In the genomic region with DNA sequence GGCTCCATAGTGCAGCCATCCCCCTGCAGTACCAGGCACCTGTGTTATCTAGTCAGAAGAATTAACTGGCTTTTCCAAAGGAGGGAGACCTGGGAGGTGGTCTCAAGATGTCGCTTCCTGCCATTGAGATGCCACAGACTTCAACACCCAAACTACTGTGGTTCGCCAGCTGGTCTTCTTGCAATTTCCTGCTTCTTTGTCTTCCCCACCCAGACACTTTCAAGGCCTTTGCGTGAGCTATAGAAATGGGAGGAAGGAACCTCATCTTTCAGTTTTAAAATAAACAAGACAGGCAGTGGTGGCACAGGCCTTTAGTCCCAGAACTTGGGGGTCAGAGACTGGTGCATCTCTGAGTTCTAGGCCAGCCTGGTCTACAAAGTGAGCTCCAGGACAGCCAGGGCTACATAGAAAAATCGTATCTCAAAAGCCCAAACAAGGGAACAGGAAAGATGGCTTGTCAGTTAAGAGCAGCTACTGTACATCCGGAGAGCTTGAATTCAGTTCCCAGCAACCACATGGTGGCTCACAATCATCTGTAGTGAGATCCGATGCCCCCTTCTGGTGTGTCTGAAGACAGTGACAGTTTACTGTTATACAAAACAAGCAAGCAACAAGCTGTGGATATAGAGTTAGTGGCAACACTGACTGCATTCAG, we compare ENCODE assay signal across 10 mouse cellular contexts. TPM values are rescaled to one million over a fixed set of nuclear protein-coding genes. Genes with fewer than 3 reads are reported as not detected.
DNase-seq lines count a peak whose midpoint lies in the region; ATAC-seq and TF ChIP-seq lines count a peak whose summit lies in the region.
"Had no signal": no experiment of that assay in that cellular context is flagged by ENCODE, and none has a peak within 500 bp of the region (broad histone marks: within the 10 kb centered on the region; RNA-seq: fewer than 3 reads in every experiment).

No protein-coding gene starts in this region.

- H3K4me2 ChIP-seq in heart, embryonic 15.5 days: no peak overlapping the region
- H3K4me2 ChIP-seq in heart, embryonic 11.5 days: no peak overlapping the region
- no peak overlapping the region for H3K4me2 ChIP-seq in forebrain, embryonic 14.5 days (ENCODE audit: low read length)
- no peak overlapping the region for H3K4me2 ChIP-seq in midbrain, embryonic 16.5 days (ENCODE audit: low read length)

- peaks cover 31% of the 10 kb centered on the region for H3K36me3 ChIP-seq in heart, embryonic 15.5 days
- no peaks in the 10 kb centered on the region; the same call in 1 of the 2 replicates for H3K36me3 ChIP-seq in heart, embryonic 11.5 days (ENCODE audit: control insufficient read depth, insufficient read depth, low read length)
- H3K36me3 ChIP-seq in forebrain, embryonic 14.5 days (ENCODE audit: control insufficient read depth, insufficient read depth, low read length): peaks cover 44% of the 10 kb centered on the region
- peaks cover 9% of the 10 kb centered on the region for H3K36me3 ChIP-seq in midbrain, embryonic 16.5 days (ENCODE audit: control insufficient read depth, insufficient read depth, low read length)

- H3K9ac ChIP-seq in heart, embryonic 15.5 days: no peak overlapping the region
- no peak overlapping the region for H3K9ac ChIP-seq in heart, embryonic 11.5 days (ENCODE audit: low read depth, low read length)
- 0 out of 2 replicates have a peak overlapping the region, but pooled peaks have one; percentile 47 for H3K9ac ChIP-seq in forebrain, embryonic 14.5 days (ENCODE audit: low read length)
- H3K9ac ChIP-seq in midbrain, embryonic 16.5 days (ENCODE audit: low read depth, low read length): no peak overlapping the region

- H3K4me3 ChIP-seq in heart, embryonic 15.5 days: no peak overlapping the region
- H3K4me3 ChIP-seq in heart, embryonic 11.5 days (ENCODE audit: low read depth, low read length): no peak overlapping the region
- H3K4me3 ChIP-seq in forebrain, embryonic 14.5 days (ENCODE audit: low read depth, low read length): no peak overlapping the region
- H3K4me3 ChIP-seq in midbrain, embryonic 16.5 days (ENCODE audit: low read depth, low read length): no peak overlapping the region
- H3K4me3 ChIP-seq in cerebellum, adult 2 months (replicated peaks; ENCODE audit: insufficient read depth, low read depth, low read length): no peak overlapping the region
- H3K4me3 ChIP-seq: erythroblast, embryonic 14.5 days; megakaryocyte, embryonic 14.5 days had no signal

- H3K27ac ChIP-seq in heart, embryonic 15.5 days: peak overlapping the region; percentile 56
- H3K27ac ChIP-seq in heart, embryonic 11.5 days (ENCODE audit: low read depth, low read length): no peak overlapping the region
- peak overlapping the region; percentile 74 for H3K27ac ChIP-seq in forebrain, embryonic 14.5 days (ENCODE audit: low read depth, low read length)
- peak overlapping the region; percentile 64 for H3K27ac ChIP-seq in midbrain, embryonic 16.5 days (ENCODE audit: low read length)
- no peak overlapping the region for H3K27ac ChIP-seq in cerebellum, adult 2 months (ENCODE audit: insufficient read depth, low read length)

- no peak for TF ChIP-seq POLR2A in cerebellum, adult 2 months (IDR thresholded peaks at IDR 0.05; ENCODE audit: borderline replicate concordance, insufficient read depth, low read length)

- DNase-seq in CD4-positive helper T cell, adult 2 months (ENCODE audit: low read depth, low spot score): peak; percentile 71
- DNase-seq in forebrain, embryonic 14.5 days (ENCODE audit: low spot score): no peak
- no peak for DNase-seq in adrenal gland, postnatal 14 days
- DNase-seq in cerebellum, adult 2 months: no peak

- H3K9me3 ChIP-seq in heart, embryonic 15.5 days (replicated peaks): no peaks in the 10 kb centered on the region
- no peaks in the 10 kb centered on the region for H3K9me3 ChIP-seq in heart, embryonic 11.5 days (replicated peaks; ENCODE audit: control insufficient read depth, low read length)
- no peaks in the 10 kb centered on the region for H3K9me3 ChIP-seq in forebrain, embryonic 14.5 days (replicated peaks; ENCODE audit: control insufficient read depth, low read length)
- no peaks in the 10 kb centered on the region for H3K9me3 ChIP-seq in midbrain, embryonic 16.5 days (replicated peaks; ENCODE audit: control insufficient read depth, low read length, poor library complexity, severe bottlenecking)
- H3K9me3 ChIP-seq: megakaryocyte, embryonic 14.5 days had no signal

- H3K27me3 ChIP-seq in heart, embryonic 15.5 days: no peaks in the 10 kb centered on the region
- no peaks in the 10 kb centered on the region for H3K27me3 ChIP-seq in heart, embryonic 11.5 days (ENCODE audit: control insufficient read depth, insufficient read depth, low read length)
- no peaks in the 10 kb centered on the region for H3K27me3 ChIP-seq in forebrain, embryonic 14.5 days (replicated peaks; ENCODE audit: control insufficient read depth, insufficient read depth, low read length)
- no peaks in the 10 kb centered on the region for H3K27me3 ChIP-seq in midbrain, embryonic 16.5 days (ENCODE audit: control insufficient read depth, insufficient read depth, low read depth, low read length)
- no peaks in the 10 kb centered on the region for H3K27me3 ChIP-seq in cerebellum, adult 2 months (ENCODE audit: control insufficient read depth, insufficient read depth, low read length)
- H3K27me3 ChIP-seq: megakaryocyte, embryonic 14.5 days had no signal

- TF ChIP-seq CTCF in cerebellum, adult 2 months (IDR thresholded peaks at IDR 0.05; ENCODE audit: borderline replicate concordance, insufficient read depth, low read depth, low read length): no peak

- ATAC-seq in heart, embryonic 15.5 days (replicated peaks; ENCODE audit: insufficient number of reproducible peaks, insufficient read depth, low FRiP score, low read depth): no peak
- no peak for ATAC-seq in heart, embryonic 11.5 days (replicated peaks; ENCODE audit: insufficient number of reproducible peaks, low FRiP score, low TSS enrichment)
- ATAC-seq in forebrain, embryonic 14.5 days: no peak
- no peak for ATAC-seq in midbrain, embryonic 16.5 days
- ATAC-seq in monocyte, adult 5-6 weeks (replicated peaks; ENCODE audit: insufficient number of reproducible peaks, low FRiP score, low TSS enrichment, poor library complexity, severe bottlenecking): no peak

- H3K4me1 ChIP-seq in heart, embryonic 15.5 days (replicated peaks): peaks cover 35% of the 10 kb centered on the region
- H3K4me1 ChIP-seq in heart, embryonic 11.5 days (ENCODE audit: control insufficient read depth, insufficient read depth, low read length): peaks cover 16% of the 10 kb centered on the region; the same call in 1 of the 2 replicates
- H3K4me1 ChIP-seq in forebrain, embryonic 14.5 days (ENCODE audit: control insufficient read depth, insufficient read depth, low read length): peaks cover 38% of the 10 kb centered on the region
- H3K4me1 ChIP-seq in midbrain, embryonic 16.5 days (ENCODE audit: control insufficient read depth, insufficient read depth, low read length): peaks cover 29% of the 10 kb centered on the region
- no peaks in the 10 kb centered on the region; the same call in 1 of the 2 replicates for H3K4me1 ChIP-seq in cerebellum, adult 2 months (ENCODE audit: control insufficient read depth, insufficient read depth, low read length)

- WGBS in heart, embryonic 15.5 days: 69% methylated on average over 6 of the region's 6 CpGs
- WGBS in heart, embryonic 11.5 days (ENCODE audit: insufficient replicate concordance): 72% methylated on average over 6 of the region's 6 CpGs
- 64% methylated on average over 6 of the region's 6 CpGs for WGBS in forebrain, embryonic 14.5 days
- 62% methylated on average over 6 of the region's 6 CpGs for WGBS in midbrain, embryonic 16.5 days
- 71% methylated on average over 6 of the region's 6 CpGs for WGBS in cerebellum, adult 2 months

RNA-seq across cellular contexts. Expression of gene Mrpl58, which starts 4.8 kb away (rescaled TPM):
- 163 and 167 TPM in 2 replicates for polyA plus RNA-seq in heart, embryonic 15.5 days (2015; fragmentation: Nextera tagmentation; extraction: Ambion mirVana)
- 163 and 177 TPM in 2 replicates for polyA plus RNA-seq in heart, embryonic 11.5 days (2014; fragmentation: Nextera tagmentation; extraction: Ambion mirVana)
- 203 and 253 TPM in 2 replicates for polyA plus RNA-seq in forebrain, embryonic 14.5 days (2014; fragmentation: Nextera tagmentation; extraction: Ambion mirVana)
- 173 and 180 TPM in 2 replicates for polyA plus RNA-seq in midbrain, embryonic 16.5 days (2015; fragmentation: Nextera tagmentation; extraction: Ambion mirVana)
- 57.9 to 84.5 TPM (median 60.9 TPM) in 3 replicates for total RNA-seq in monocyte, adult 5-6 weeks (2017)
- 136 and 146 TPM in 2 replicates for total RNA-seq in adrenal gland, postnatal 14 days (2021)
- polyA plus RNA-seq in cerebellum, adult 2 months (2012; rRNA removed): 157 and 164 TPM in 2 replicates

RNA-seq across cellular contexts. Expression of gene Atp5h, which starts 11.4 kb away (rescaled TPM):
- polyA plus RNA-seq in heart, embryonic 15.5 days (2015; fragmentation: Nextera tagmentation; extraction: Ambion mirVana): 1,570 and 2,168 TPM in 2 replicates
- 1,505 and 1,518 TPM in 2 replicates for polyA plus RNA-seq in heart, embryonic 11.5 days (2014; fragmentation: Nextera tagmentation; extraction: Ambion mirVana)
- polyA plus RNA-seq in forebrain, embryonic 14.5 days (2014; fragmentation: Nextera tagmentation; extraction: Ambion mirVana): 768 and 904 TPM in 2 replicates
- polyA plus RNA-seq in midbrain, embryonic 16.5 days (2015; fragmentation: Nextera tagmentation; extraction: Ambion mirVana): 773 and 819 TPM in 2 replicates
- 553 to 728 TPM (median 631 TPM) in 3 replicates for total RNA-seq in monocyte, adult 5-6 weeks (2017)
- total RNA-seq in adrenal gland, postnatal 14 days (2021): 857 and 919 TPM in 2 replicates
- 899 and 972 TPM in 2 replicates for polyA plus RNA-seq in cerebellum, adult 2 months (2012; rRNA removed)

RNA-seq across cellular contexts. Expression of gene Kctd2, which starts 11.5 kb away (rescaled TPM):
- 11.5 and 14.7 TPM in 2 replicates for polyA plus RNA-seq in heart, embryonic 15.5 days (2015; fragmentation: Nextera tagmentation; extraction: Ambion mirVana)
- polyA plus RNA-seq in heart, embryonic 11.5 days (2014; fragmentation: Nextera tagmentation; extraction: Ambion mirVana): 12.0 and 12.7 TPM in 2 replicates
- 17.8 and 17.9 TPM in 2 replicates for polyA plus RNA-seq in forebrain, embryonic 14.5 days (2014; fragmentation: Nextera tagmentation; extraction: Ambion mirVana)
- polyA plus RNA-seq in midbrain, embryonic 16.5 days (2015; fragmentation: Nextera tagmentation; extraction: Ambion mirVana): 20.1 and 23.1 TPM in 2 replicates
- 20.7 to 29.6 TPM (median 24.3 TPM) in 3 replicates for total RNA-seq in monocyte, adult 5-6 weeks (2017)
- total RNA-seq in adrenal gland, postnatal 14 days (2021): 39.1 and 45.2 TPM in 2 replicates
- polyA plus RNA-seq in cerebellum, adult 2 months (2012; rRNA removed): 93.6 and 98.0 TPM in 2 replicates

RNA-seq across cellular contexts. Expression of gene Cdr2l, which starts 26.7 kb away (rescaled TPM):
- polyA plus RNA-seq in heart, embryonic 15.5 days (2015; fragmentation: Nextera tagmentation; extraction: Ambion mirVana): 6.3 and 11.1 TPM in 2 replicates
- polyA plus RNA-seq in heart, embryonic 11.5 days (2014; fragmentation: Nextera tagmentation; extraction: Ambion mirVana): 6.2 and 7.8 TPM in 2 replicates
- 17.7 and 19.0 TPM in 2 replicates for polyA plus RNA-seq in forebrain, embryonic 14.5 days (2014; fragmentation: Nextera tagmentation; extraction: Ambion mirVana)
- 18.5 and 21.6 TPM in 2 replicates for polyA plus RNA-seq in midbrain, embryonic 16.5 days (2015; fragmentation: Nextera tagmentation; extraction: Ambion mirVana)
- not detected in 3 replicates for total RNA-seq in monocyte, adult 5-6 weeks (2017)
- total RNA-seq in adrenal gland, postnatal 14 days (2021): 61.5 and 66.2 TPM in 2 replicates
- 53.7 and 54.3 TPM in 2 replicates for polyA plus RNA-seq in cerebellum, adult 2 months (2012; rRNA removed)

RNA-seq across cellular contexts. Expression of gene Trim80, which starts 32.0 kb away (rescaled TPM):
- 0.06 TPM in 1 of 2 replicates, not detected in the other for polyA plus RNA-seq in heart, embryonic 15.5 days (2015; fragmentation: Nextera tagmentation; extraction: Ambion mirVana)
- 0.26 TPM in 1 of 2 replicates, not detected in the other for polyA plus RNA-seq in heart, embryonic 11.5 days (2014; fragmentation: Nextera tagmentation; extraction: Ambion mirVana)
- not detected in 2 replicates for polyA plus RNA-seq in forebrain, embryonic 14.5 days (2014; fragmentation: Nextera tagmentation; extraction: Ambion mirVana)
- polyA plus RNA-seq in midbrain, embryonic 16.5 days (2015; fragmentation: Nextera tagmentation; extraction: Ambion mirVana): not detected in 2 replicates
- not detected in 3 replicates for total RNA-seq in monocyte, adult 5-6 weeks (2017)
- total RNA-seq in adrenal gland, postnatal 14 days (2021): not detected in 2 replicates
- polyA plus RNA-seq in cerebellum, adult 2 months (2012; rRNA removed): 0.15 and 0.25 TPM in 2 replicates
- polyA plus RNA-seq: erythroblast, embryonic 14.5 days had no signal

Comparison
In these comparisons a context has a peak if more than half of its experiments do, and no peak if none do; other contexts are left out.
1. H3K27ac ChIP-seq: peak in heart, embryonic 15.5 days (single experiment), forebrain, embryonic 14.5 days (single experiment) and midbrain, embryonic 16.5 days (single experiment); none in heart, embryonic 11.5 days (single experiment) and cerebellum, adult 2 months (single experiment).